Mouse (Mus musculus): ENCODE data around the gene Acsl5.

DNA sequence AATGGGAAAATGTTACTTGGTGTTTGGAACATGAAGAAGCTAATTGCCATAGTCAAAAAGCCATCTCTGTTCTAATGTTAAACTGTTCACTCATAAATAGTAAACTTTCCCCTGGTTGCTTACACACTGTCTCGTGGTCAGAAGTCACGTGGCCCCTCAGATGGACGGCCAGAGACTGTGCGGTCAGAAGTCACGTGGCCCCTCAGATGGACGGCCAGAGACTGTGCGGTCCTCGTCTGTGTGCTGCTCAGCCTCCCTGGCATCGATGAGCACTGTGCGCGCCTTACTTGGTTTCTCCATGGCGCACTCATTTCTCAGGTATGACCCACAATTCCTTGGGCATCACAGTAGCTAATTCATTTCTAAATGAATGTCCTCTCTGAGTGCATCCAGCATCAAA lies 84.7 kb downstream of the Acsl5 start:
- TF ChIP-seq ZNF384 (IDR thresholded peaks at IDR 0.05; ENCODE audit: low read depth, low read length) (no peak), ZC3H11A (IDR thresholded peaks at IDR 0.05; ENCODE audit: borderline replicate concordance, low read depth, low read length) (no peak), MAFK (IDR thresholded peaks at IDR 0.05; ENCODE audit: insufficient read depth, low read depth, low read length) (no peak)
